Mouse (Mus musculus) hindbrain, embryonic 15.5 days (tissue): Measurements from ENCODE around the gene Iqgap3. TPM values are rescaled to one million over a fixed set of nuclear protein-coding genes. Genes with fewer than 3 reads are reported as not detected.

Experiments
- ATAC-seq: fragments of 200-750 bp; cut with Nextera tagmentation; 2 replicates; pipeline ENCODE4 v1.8.0; 2017; ENCODE audit warnings: low read depth, moderate number of reproducible peaks, moderate TSS enrichment; ENCODE audit not compliant: low FRiP score
- H3K27ac ChIP-seq: fragments of 300-500 bp; sonication (generic); replicated peaks from 2 replicates; pipeline ENCODE4 v1.5.1; 2015; ENCODE audit warnings: mild to moderate bottlenecking, inconsistent platforms
- H3K27me3 ChIP-seq: fragments of 300-500 bp; sonication (generic); 2 replicates; pipeline ENCODE4 v1.6.1; 2015; ENCODE audit warnings: control low read depth, inconsistent platforms
- H3K36me3 ChIP-seq: fragments of 300-500 bp; sonication (generic); 2 replicates; pipeline ENCODE4 v1.6.1; 2015; ENCODE audit warnings: control low read depth, inconsistent platforms
- H3K4me1 ChIP-seq: fragments of 300-500 bp; sonication (generic); replicated peaks from 2 replicates; pipeline ENCODE4 v1.6.1; 2015; ENCODE audit warnings: control low read depth, inconsistent platforms
- H3K4me2 ChIP-seq: fragments of 300-500 bp; sonication (generic); 2 replicates; pipeline ENCODE4 v1.6.1; 2015; ENCODE audit warnings: moderate library complexity, mild to moderate bottlenecking, inconsistent platforms
- H3K4me3 ChIP-seq: fragments of 300-500 bp; sonication (generic); 2 replicates; pipeline ENCODE4 v1.5.1; 2015; ENCODE audit warnings: mild to moderate bottlenecking, inconsistent platforms
- H3K9ac ChIP-seq: fragments of 300-500 bp; sonication (generic); 2 replicates; pipeline ENCODE4 v1.6.1; 2015; ENCODE audit warnings: inconsistent platforms
- H3K9me3 ChIP-seq: fragments of 300-500 bp; sonication (generic); 2 replicates; pipeline ENCODE4 v1.6.1; 2016; ENCODE audit warnings: control low read depth, inconsistent platforms
- WGBS: fragments of 180-500 bp; shearing (Covaris S2); methylation state at CpG from one replicate; pipeline ENCODE4 v1.1.7; 2015; 5-methylcytosine and 5-hydroxymethylcytosine counted together
- polyA plus RNA-seq: library from polyadenylated mRNA; unstranded; fragments of >200 nt; fragmentation: Nextera tagmentation; extraction: Ambion mirVana; gene quantifications from 2 replicates; pipeline ENCODE4 v1.2.1, GENCODE M21; 2015

Iqgap3 gene
- polyA plus RNA-seq, 1 experiment from 2014 or later, result 3.4 TPM

- Histone ChIP-seq H3K27ac (no peak overlapping the region), H3K36me3 (no peaks in the 10 kb centered on the region), H3K4me3 (no peak overlapping the region), H3K9ac (no peak overlapping the region), H3K27me3 (no peaks in the 10 kb centered on the region), H3K4me2 (no peak overlapping the region), H3K4me1 (no peaks in the 10 kb centered on the region), H3K9me3 (no peaks in the 10 kb centered on the region)
- ATAC-seq, result no peak
- 95% methylated on average over 7 of the region's 7 CpGs for WGBS
Observed at GRCm38 (mm10) chr3:88101736-88102135, 20.0 kb downstream of the Iqgap3 start.

- H3K36me3 ChIP-seq, result no peaks in the 10 kb centered on the region
- no peaks in the 10 kb centered on the region for H3K4me1 ChIP-seq
- no peak overlapping the region for H3K27ac ChIP-seq
- 92% methylated on average over 6 of the region's 6 CpGs for WGBS
- H3K4me3 ChIP-seq, result no peak overlapping the region
- no peak overlapping the region for H3K9ac ChIP-seq
- ATAC-seq, result no peak
- no peak overlapping the region for H3K4me2 ChIP-seq
- H3K9me3 ChIP-seq, result no peaks in the 10 kb centered on the region
- no peaks in the 10 kb centered on the region for H3K27me3 ChIP-seq
Observed at GRCm38 (mm10) chr3:88102196-88102595, 20.4 kb downstream of the Iqgap3 start.

GRCm38 (mm10) chr3:88102611-88103010 lies 20.8 kb downstream of the Iqgap3 start:
- no peaks in the 10 kb centered on the region for H3K27me3 ChIP-seq
- H3K9ac ChIP-seq, result no peak overlapping the region
- 77% methylated on average over 6 of the region's 6 CpGs for WGBS
- no peak overlapping the region for H3K4me2 ChIP-seq
- ATAC-seq, result no peak
- H3K27ac ChIP-seq, result no peak overlapping the region
- no peaks in the 10 kb centered on the region for H3K9me3 ChIP-seq
- H3K4me3 ChIP-seq, result no peak overlapping the region
- no peaks in the 10 kb centered on the region for H3K36me3 ChIP-seq
- H3K4me1 ChIP-seq, result no peaks in the 10 kb centered on the region

- no peaks in the 10 kb centered on the region for H3K4me1 ChIP-seq
- H3K9ac ChIP-seq, result no peak overlapping the region
- H3K4me3 ChIP-seq, result no peak overlapping the region
- H3K27me3 ChIP-seq, result no peaks in the 10 kb centered on the region
- H3K9me3 ChIP-seq, result no peaks in the 10 kb centered on the region
- no peak overlapping the region for H3K27ac ChIP-seq
- no peaks in the 10 kb centered on the region for H3K36me3 ChIP-seq
- no peak for ATAC-seq
- 81% methylated on average over 4 of the region's 4 CpGs for WGBS
- no peak overlapping the region for H3K4me2 ChIP-seq
Observed at GRCm38 (mm10) chr3:88106126-88106525, 24.4 kb downstream of the Iqgap3 start.

- Histone ChIP-seq H3K4me2 (no peak overlapping the region), H3K9ac (no peak overlapping the region), H3K9me3 (no peaks in the 10 kb centered on the region), H3K4me3 (no peak overlapping the region), H3K27me3 (no peaks in the 10 kb centered on the region), H3K27ac (no peak overlapping the region), H3K4me1 (no peaks in the 10 kb centered on the region), H3K36me3 (no peaks in the 10 kb centered on the region)
- ATAC-seq, result no peak
- 92% methylated on average over 6 of the region's 6 CpGs for WGBS
Observed at GRCm38 (mm10) chr3:88109126-88109525, 27.4 kb downstream of the Iqgap3 start.

- Histone ChIP-seq H3K9me3 (no peaks in the 10 kb centered on the region), H3K4me1 (no peaks in the 10 kb centered on the region), H3K36me3 (no peaks in the 10 kb centered on the region), H3K27ac (no peak overlapping the region), H3K27me3 (no peaks in the 10 kb centered on the region), H3K4me3 (no peak overlapping the region), H3K4me2 (no peak overlapping the region), H3K9ac (no peak overlapping the region)
- whole genome bisulfite sequencing, result 98% methylated on average over 12 of the region's 12 CpGs
- ATAC-seq, result no peak
Observed at GRCm38 (mm10) chr3:88114396-88114795, 32.6 kb downstream of the Iqgap3 start.

- no peaks in the 10 kb centered on the region for H3K9me3 ChIP-seq
- H3K4me1 ChIP-seq, result no peaks in the 10 kb centered on the region
- no peak for ATAC-seq
- no peaks in the 10 kb centered on the region for H3K27me3 ChIP-seq
- no peak overlapping the region for H3K9ac ChIP-seq
- WGBS, result 93% methylated on average over 19 of the region's 19 CpGs
- H3K4me2 ChIP-seq, result no peak overlapping the region
- no peaks in the 10 kb centered on the region for H3K36me3 ChIP-seq
- no peak overlapping the region for H3K27ac ChIP-seq
- no peak overlapping the region for H3K4me3 ChIP-seq
Observed at GRCm38 (mm10) chr3:88120117-88120651, 38.4 kb downstream of the Iqgap3 start.

- H3K27ac ChIP-seq, result no peak overlapping the region
- ATAC-seq, result no peak
- H3K36me3 ChIP-seq, result no peaks in the 10 kb centered on the region
- H3K4me2 ChIP-seq, result no peak overlapping the region
- no peak overlapping the region for H3K9ac ChIP-seq
- no peaks in the 10 kb centered on the region for H3K27me3 ChIP-seq
- H3K4me1 ChIP-seq, result no peaks in the 10 kb centered on the region
- WGBS, result 72% methylated on average over 14 of the region's 14 CpGs
- H3K4me3 ChIP-seq, result no peak overlapping the region
- no peaks in the 10 kb centered on the region for H3K9me3 ChIP-seq
Observed at GRCm38 (mm10) chr3:88121164-88122131, 39.7 kb downstream of the Iqgap3 start.

GRCm38 (mm10) chr3:88125195-88125594 lies 43.4 kb downstream of the Iqgap3 start:
- Histone ChIP-seq H3K4me2 (no peak overlapping the region), H3K9me3 (no peaks in the 10 kb centered on the region)
- ATAC-seq, result no peak

GRCm38 (mm10) chr3:88126181-88126580 lies 44.4 kb downstream of the Iqgap3 start:
- Histone ChIP-seq H3K4me1 (no peaks in the 10 kb centered on the region), H3K4me2 (no peak overlapping the region), H3K4me3 (no peak overlapping the region), H3K36me3 (no peaks in the 10 kb centered on the region), H3K27me3 (no peaks in the 10 kb centered on the region), H3K9me3 (no peaks in the 10 kb centered on the region), H3K9ac (no peak overlapping the region), H3K27ac (no peak overlapping the region)
- 87% methylated on average over 7 of the region's 7 CpGs for WGBS
- no peak for ATAC-seq

More at GRCm38 (mm10) chr3:88125195-88125594, 43.4 kb downstream of the Iqgap3 start:
- Histone ChIP-seq H3K27me3 (no peaks in the 10 kb centered on the region), H3K4me1 (no peaks in the 10 kb centered on the region), H3K27ac (no peak overlapping the region), H3K4me3 (no peak overlapping the region), H3K36me3 (no peaks in the 10 kb centered on the region), H3K9ac (no peak overlapping the region)
- 80% methylated on average over 4 of the region's 4 CpGs for WGBS

GRCm38 (mm10) chr3:88127636-88128035 lies 45.9 kb downstream of the Iqgap3 start:
- Histone ChIP-seq H3K9ac (no peak overlapping the region), H3K4me1 (no peaks in the 10 kb centered on the region), H3K9me3 (no peaks in the 10 kb centered on the region), H3K4me3 (no peak overlapping the region), H3K36me3 (no peaks in the 10 kb centered on the region), H3K27ac (no peak overlapping the region), H3K4me2 (no peak overlapping the region), H3K27me3 (no peaks in the 10 kb centered on the region)
- 73% methylated on average over 3 of the region's 3 CpGs for WGBS
- no peak for ATAC-seq

- ATAC-seq, result no peak
- Histone ChIP-seq H3K27me3 (no peaks in the 10 kb centered on the region), H3K4me3 (no peak overlapping the region), H3K9me3 (no peaks in the 10 kb centered on the region), H3K27ac (no peak overlapping the region), H3K36me3 (no peaks in the 10 kb centered on the region), H3K4me2 (no peak overlapping the region), H3K9ac (no peak overlapping the region), H3K4me1 (no peaks in the 10 kb centered on the region)
- 78% methylated on average over 5 of the region's 5 CpGs for WGBS
Observed at GRCm38 (mm10) chr3:88128056-88128455, 46.3 kb downstream of the Iqgap3 start.
